Mouse (Mus musculus) kidney, adult 2 months (tissue): ENCODE measurements around the gene Def6.

ENCODE experiments used
- CTCF ChIP-seq: fragments of 200-500 bp; conservative IDR thresholded peaks from 2 replicates; pipeline ENCODE4 v1.5.1; 2011; ENCODE audit warnings: low read depth, mild to moderate bottlenecking, control low read depth, low read length, moderate library complexity, mixed read lengths; ENCODE audit not compliant: insufficient read depth, insufficient read length
- POLR2A ChIP-seq: fragments of 200-500 bp; IDR thresholded peaks from one replicate; pipeline ENCODE4 v1.6.1; 2011; ENCODE audit warnings: low read depth, low read length, control low read depth

DNA sequence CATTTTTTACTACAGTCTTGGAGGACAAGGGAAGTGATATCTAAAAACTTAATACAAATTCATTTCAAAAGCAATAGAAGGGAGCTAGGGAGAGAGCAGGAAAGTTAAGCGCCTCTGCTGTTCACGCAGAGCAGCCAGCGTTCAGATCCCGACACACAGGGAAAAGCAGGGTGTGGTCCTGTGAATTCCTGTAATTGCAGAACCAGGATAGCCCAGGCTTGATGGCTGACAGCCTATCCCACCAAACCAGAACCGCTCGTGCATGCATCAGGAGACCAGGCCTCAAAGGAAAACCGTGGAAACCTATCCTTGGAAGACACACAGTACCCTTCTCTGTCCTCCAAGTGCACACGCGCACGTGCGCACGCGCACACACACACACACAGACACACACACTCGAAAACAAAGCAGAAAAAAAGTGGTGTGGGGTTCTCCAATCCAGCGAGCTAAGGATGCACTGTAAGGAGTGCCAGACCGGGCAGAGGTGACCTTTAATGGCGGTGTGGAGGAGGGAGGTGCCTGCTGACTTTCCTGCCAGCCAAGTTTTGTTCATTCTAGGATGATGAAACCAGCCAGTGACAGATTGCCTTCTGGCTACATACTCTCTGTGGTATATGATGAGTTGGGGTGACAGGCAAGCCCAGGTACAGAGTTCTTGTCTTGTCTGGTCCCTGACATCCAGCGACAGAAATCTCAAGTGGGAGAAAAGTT is 23.6 kb downstream of the Def6 start:
- TF ChIP-seq CTCF (no peak), POLR2A (no peak)
